Mouse (Mus musculus) splenic B cell, adult 2 months (primary cell): ENCODE results near the gene Gmpr2.

Source experiments
- DNase-seq: peaks from one replicate; pipeline ENCODE4 v3.0.0-alpha.2; 2011; ENCODE audit warnings: low read depth, low spot score
- H3K27me3 ChIP-seq: 2 replicates; pipeline ENCODE4 v1.6.1; 2012; ENCODE audit warnings: mild to moderate bottlenecking, low read length, moderate library complexity, mixed read lengths; ENCODE audit not compliant: control insufficient read depth, poor library complexity, insufficient read depth, severe bottlenecking
- H3K36me3 ChIP-seq: 2 replicates; pipeline ENCODE4 v1.6.1; 2012; ENCODE audit warnings: mild to moderate bottlenecking, low read length, moderate library complexity, mixed read lengths; ENCODE audit not compliant: control insufficient read depth, poor library complexity, insufficient read depth, severe bottlenecking

Gmpr2 gene

DNA sequence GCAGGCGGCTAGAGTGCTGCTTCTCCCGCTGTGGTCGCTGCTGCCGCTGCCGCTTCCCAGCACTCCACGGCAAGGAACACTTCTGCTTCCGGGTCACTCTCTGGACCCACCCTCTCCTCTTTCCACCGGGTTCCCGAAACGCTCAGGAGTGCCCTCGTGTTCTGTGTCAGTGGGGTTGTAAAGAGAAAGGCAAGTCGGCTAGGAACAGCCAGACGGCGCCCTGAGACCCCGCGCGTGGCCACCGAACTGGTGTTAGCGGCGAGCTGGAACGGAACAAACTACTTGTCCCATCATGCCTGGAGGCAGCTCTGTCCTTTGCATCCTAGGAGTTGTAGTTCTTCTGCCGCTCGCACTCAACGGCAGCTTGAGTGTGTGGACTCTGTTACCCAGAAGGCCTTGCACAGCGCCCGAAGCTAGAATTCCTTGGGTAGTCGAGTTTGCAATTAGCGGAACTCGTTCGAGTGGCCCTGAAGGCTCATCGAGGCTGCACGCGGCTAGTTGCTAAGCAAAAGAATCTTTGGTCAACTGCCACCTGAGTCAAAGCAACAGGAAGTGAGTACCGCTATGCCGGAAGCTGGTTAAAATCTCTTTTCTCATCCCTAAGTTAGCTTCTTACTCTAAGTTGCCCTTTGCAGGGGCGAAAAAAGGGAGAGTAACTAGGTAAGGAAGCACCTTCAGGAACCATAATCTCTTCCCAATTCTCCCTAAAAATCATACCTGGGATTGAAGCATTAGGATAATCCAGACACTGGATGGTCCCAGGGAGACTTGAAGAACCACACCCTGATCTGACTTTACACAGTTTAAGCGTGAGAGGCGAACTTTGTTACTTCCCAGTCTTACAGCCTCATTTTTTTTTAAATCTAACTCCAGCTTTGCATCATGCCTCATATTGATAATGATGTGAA, at the start of gene Gmpr2, which contains the start of gene Nedd8:
Gene Gmpr2, plus strand, starts transcription at position 109 of the 908 bp plus-strand sequence.
Gene Nedd8, minus strand, starts transcription at position 292 of the 908 bp plus-strand sequence.
- Histone ChIP-seq H3K27me3 (no peaks in the 10 kb centered on the region), H3K36me3 (no peaks in the 10 kb centered on the region; the same call in 1 of the 2 replicates)
- DNase-seq: peak; percentile 97

DNA sequence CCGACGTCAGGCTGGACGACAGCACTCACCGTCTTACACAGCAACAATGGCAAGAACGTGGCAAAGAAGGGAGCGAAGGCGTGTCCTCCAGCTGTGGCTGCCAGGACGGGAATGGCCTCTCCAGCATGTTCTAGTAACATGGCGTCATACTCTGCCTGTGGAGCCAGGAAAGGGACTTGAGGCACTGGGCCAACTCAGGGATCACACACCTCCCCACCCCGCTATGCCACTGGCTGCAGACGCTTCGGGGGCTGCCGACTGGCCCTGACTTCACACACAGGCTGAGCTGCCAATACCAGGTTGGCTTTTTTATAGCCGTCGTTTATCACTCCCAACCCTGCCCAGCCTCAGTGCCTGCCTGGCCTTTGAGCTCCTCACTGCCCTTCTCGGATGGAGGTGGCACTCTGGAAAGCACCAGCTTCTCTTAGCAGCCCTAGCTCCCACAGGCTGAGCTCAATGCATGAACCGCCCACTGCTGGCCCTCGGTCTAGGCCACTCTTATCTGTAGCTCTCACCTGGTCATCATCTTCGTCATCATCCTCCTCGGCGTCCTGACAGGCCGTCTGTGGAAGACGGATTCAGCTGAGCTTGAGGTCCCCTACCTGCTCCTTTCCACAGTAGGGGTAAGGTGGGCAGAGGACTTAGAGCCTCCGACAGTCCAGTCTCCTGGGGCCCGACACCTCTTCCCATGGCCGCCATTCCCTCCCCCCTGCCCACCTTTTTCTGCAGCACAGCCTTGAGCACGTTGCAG, 43.5 kb upstream of the Gmpr2 start:
- DNase-seq: no peak
- H3K36me3 ChIP-seq: peaks cover 7% of the 10 kb centered on the region
- H3K27me3 ChIP-seq: no peaks in the 10 kb centered on the region

DNA sequence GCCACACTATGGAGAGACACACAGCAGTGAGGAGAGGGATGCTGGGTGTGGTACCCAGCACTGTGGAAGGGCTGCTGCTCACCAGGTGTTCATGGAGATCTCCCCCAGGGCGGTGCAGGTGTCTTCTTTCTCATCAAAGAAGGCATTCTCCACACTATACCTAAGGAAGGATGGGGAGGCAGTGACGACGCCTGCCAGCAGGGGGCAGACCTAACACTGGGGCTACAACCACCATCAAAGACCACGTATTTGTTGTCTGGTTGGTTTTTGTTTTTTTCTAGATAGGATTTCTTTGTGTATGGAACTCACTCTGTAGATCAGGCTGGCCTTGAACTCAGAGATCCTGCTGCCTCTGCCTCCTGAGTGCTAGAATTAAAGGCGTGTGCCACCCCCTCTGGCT, 42.4 kb upstream of the Gmpr2 start:
- H3K36me3 ChIP-seq: peaks cover 7% of the 10 kb centered on the region
- DNase-seq: peak; percentile 82
- no peaks in the 10 kb centered on the region for H3K27me3 ChIP-seq

DNA sequence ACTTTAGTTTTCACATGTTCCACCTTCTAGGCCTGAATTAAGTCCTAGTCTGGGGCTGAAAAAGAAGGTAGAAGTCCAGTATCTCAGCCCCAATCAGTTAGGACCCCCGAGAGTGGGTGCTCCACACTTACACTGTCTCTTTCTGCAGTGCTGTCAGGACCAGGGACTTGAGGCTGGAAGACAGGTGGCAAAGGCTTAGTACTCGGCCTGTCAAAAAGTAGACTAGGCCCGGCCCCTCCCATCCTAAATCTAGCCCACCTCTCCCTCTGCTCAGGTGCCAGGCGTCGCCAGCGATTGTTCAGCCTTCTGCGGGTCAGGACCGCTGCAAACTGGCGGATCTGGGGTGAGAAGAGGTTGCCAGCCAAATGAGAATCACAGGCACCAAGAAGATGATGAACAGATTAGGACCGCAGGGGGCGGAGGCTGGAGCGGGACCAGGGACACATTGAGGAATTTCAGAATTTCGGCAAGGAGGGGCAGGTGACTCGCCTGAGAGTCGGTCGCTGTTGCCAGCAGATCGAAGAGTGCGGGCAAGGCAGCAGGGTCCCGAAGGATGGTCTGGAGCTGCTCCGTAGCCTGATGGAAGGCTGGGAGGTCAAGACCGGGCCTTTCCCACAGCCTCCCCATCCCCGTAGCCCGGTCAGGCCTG, 36.7 kb upstream of the Gmpr2 start:
- Histone ChIP-seq H3K36me3 (peaks cover 4% of the 10 kb centered on the region; the same call in 1 of the 2 replicates), H3K27me3 (no peaks in the 10 kb centered on the region)
- DNase-seq: no peak

DNA sequence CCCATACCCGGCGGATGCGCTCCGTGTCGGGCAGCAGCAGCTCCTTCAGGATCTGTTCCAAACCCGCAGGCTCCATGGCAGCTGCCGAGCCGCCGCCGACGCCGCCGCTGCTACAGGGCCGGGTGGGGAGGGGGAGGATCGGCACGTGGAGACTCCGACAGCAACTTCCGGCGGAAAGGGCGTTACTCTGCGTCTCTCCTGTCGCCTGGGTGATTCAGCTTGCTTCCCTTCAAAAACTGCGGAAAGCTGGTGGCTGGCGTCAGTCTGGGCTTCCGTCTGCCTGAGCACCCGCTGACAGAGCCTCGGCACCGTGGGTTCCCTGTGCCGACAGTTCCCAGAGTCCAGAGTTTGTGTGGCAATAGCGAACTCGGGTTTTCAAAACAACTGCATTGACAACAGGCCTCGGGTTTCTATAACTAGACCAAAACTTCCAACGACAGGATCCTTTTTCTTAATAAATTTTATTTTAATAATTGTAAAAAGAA, 36.2 kb upstream of the Gmpr2 start, which contains the start of gene Ipo4:
Gene Ipo4, minus strand, starts transcription at position 435 of the 485 bp plus-strand sequence.
- Histone ChIP-seq H3K27me3 (no peaks in the 10 kb centered on the region), H3K36me3 (peaks cover 4% of the 10 kb centered on the region; the same call in 1 of the 2 replicates)
- peak; percentile 86 for DNase-seq

DNA sequence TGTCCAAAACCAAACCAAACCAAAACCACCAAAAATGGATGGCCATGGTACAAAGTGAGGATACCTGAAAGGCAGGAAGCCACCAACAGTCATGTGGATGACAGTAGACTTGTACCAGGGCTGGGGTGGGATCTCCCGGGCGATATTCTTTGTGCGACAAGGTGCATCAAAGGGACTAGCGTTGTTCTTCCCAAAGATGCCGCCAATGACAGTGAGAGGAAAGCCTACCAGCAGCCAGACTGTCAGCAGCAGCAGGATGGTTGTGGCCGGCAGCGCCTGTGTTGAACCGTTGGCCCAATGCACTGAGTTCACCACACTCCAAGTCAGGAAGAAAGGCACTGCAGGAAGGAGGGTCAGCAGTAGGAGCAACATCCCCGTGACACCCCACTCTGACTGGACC, 33.9 kb upstream of the Gmpr2 start, which contains the start of gene Gm49378:
Gene Gm49378, minus strand, starts transcription at position 101 of the 400 bp plus-strand sequence.
- H3K27me3 ChIP-seq: no peaks in the 10 kb centered on the region
- DNase-seq: no peak
- H3K36me3 ChIP-seq: peaks cover 8% of the 10 kb centered on the region; the same call in 1 of the 2 replicates

DNA sequence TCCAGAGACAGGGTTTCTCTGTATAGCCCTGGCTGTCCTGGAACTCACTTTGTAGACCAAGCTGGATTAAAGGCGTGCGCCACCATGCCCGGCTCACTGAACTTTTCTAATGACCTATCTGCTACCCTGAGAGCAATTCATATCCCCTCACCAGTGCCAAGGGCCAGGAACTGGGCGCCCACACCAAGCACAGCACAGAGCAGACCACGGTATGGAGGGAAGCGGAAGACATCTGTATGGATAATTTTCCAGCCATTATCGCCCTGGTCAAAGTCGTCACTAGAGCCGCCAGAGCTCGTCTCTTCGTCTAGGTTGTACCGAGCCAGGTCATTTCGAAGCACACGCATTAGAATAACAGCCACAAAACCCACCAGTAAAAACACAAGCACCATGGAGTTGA, 30.9 kb upstream of the Gmpr2 start:
- Histone ChIP-seq H3K27me3 (no peaks in the 10 kb centered on the region), H3K36me3 (peaks cover 8% of the 10 kb centered on the region; the same call in 1 of the 2 replicates)
- DNase-seq: no peak

DNA sequence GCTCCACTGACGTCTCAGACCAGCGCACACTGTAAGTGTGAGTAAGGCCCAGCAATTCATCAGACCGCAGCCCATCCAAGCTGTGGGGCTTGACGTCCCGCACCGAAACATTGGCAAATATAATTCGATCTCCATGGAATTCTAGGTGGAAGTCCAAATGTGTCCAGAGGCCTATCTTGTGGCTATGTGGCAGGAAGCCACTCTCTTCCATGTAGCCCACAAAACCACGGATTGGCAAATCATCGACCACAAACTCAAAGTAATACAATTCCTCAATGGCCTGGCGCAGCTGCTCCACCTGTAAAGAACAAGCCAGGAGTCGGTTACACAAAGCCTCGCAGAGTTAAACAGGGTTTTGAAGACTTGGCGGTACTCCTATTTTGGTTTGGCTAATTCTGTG, 30.4 kb upstream of the Gmpr2 start:
- H3K36me3 ChIP-seq: peaks cover 8% of the 10 kb centered on the region; the same call in 1 of the 2 replicates
- no peaks in the 10 kb centered on the region for H3K27me3 ChIP-seq
- DNase-seq: no peak

DNA sequence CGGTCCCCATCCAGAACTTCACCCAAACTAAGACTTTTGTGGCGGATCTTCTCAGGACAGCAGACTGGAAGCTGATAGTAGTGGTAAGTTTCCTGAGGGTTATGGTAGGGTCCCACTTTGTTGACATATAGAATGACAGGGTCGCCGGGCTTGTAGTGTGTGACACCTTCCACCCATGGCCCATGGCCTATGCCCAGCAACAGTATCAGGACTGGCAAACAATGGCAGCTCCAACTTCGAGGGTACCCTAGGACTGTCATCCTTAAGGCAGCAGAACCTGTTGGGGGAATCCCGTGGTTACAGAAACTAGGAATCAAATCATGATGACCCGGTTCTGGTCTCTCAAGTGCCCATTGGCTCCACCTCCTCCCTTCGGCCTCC, 29.1 kb upstream of the Gmpr2 start:
- no peaks in the 10 kb centered on the region for H3K27me3 ChIP-seq
- H3K36me3 ChIP-seq: peaks cover 8% of the 10 kb centered on the region; the same call in 1 of the 2 replicates
- no peak for DNase-seq

DNA sequence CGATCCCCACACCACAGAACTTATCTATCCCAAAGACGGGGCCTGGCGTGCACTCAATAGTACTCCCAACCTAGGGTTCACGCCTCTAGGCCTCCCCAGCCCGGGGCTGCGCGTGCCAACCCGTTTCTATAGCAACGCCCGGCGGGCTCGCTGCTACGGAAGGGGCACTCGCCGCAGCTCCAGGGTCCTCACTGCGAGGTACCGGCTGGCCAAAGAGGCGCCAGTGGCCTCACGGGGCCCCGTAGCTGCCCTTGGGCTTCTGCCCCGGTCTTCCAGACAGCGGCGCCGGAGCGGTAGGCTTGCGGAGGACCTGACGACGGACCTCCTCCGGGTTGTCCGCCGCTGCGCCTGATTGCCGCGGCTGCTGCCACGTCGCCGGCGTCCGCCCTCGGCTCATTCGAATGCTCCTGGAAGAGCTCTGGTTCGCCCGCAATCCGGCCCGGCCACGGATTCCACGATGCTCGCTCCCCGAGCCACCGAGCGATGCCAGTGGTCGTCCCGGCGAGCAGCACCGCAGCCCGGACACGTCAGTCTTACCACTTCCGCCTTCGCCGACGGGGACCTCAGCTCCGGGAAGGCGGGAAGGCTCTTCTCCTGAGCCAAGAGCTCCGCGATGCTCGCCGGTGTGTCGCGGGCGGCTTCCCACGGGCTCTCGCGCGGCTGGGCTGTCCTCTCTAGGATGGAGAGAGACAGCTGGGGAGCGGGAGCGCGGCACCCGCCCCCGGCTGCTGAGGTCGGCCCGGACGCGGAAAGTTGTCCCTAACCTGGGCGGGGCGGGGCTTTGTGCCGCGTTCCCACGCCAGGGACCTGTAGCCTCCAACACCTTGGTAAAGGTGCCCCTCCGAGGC, 28.5 kb upstream of the Gmpr2 start, which contains the start of gene Tm9sf1:
Gene Tm9sf1, minus strand, starts transcription at position 747 of the 848 bp plus-strand sequence.
- peak; percentile 79 for DNase-seq
- Histone ChIP-seq H3K36me3 (peaks cover 6% of the 10 kb centered on the region; the same call in 1 of the 2 replicates), H3K27me3 (no peaks in the 10 kb centered on the region)

DNA sequence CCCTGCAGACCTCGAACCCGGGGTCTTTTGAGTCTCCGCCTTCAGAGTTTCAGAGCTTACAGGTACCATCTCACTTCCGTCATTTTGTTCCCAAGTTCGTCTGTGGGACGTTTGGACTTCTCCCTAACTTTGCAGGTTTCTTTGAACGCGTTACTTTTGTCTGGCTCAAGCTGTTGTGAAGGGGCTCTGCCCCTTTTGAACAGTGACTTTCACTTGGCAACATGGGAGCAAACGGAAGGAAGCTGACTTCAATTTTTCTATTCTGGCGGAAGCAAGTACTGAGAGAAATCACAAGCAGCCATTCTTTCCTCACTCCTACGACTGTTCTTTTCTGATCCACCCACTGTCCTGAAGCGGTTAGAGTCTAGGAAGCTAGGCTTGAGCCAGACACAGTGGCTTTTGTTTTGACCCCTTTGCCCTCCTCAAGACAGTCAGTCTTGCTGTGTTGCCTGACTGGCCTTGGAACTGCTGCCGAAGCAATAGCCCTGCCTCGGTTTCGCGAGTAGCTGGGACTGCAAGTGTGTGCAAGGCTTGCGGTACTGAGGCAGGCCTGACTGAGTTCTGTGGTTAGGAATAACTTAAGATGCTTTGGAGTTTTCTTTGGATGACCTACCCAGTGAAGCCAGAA, 27.4 kb upstream of the Gmpr2 start:
- DNase-seq: peak; percentile 23
- Histone ChIP-seq H3K27me3 (no peaks in the 10 kb centered on the region), H3K36me3 (peaks cover 4% of the 10 kb centered on the region; the same call in 1 of the 2 replicates)

DNA sequence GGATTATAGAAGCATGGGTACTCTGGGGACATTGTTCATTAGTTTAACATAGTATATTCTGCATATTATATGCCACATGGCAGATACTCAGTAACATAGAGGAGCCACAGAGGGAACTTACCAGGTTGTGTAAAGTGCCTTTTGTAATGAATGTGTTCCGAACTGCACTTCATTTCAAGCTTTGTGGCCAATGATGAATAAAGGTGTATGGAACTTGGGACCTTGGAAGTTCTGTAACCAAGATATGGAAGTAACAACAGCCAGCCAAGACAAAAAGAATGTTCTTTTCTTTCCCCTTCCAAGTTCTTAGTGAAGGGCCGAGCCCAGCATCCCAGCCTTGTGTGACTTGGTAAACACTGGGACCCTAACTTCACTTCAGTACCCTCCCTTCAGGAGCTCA, 21.9 kb upstream of the Gmpr2 start, which contains the start of gene Tssk4:
Gene Tssk4, plus strand, starts transcription at position 301 of the 400 bp plus-strand sequence.
- H3K27me3 ChIP-seq: no peaks in the 10 kb centered on the region
- no peaks in the 10 kb centered on the region for H3K36me3 ChIP-seq
- no peak for DNase-seq

DNA sequence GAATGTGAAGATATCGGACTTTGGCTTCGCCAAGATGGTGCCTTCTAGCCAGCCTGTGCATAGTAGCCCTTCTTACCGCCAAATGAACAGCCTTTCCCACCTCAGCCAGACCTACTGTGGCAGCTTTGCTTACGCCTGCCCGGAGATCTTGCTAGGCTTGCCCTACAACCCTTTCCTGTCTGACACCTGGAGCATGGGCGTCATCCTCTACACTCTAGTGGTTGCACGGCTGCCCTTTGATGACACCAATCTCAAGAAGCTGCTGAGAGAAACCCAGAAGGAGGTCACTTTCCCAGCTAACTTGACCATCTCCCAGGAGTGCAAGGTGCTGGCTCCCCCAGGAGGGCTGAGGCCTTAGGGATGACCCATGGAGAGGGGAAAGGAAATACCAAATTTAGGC, 20.2 kb upstream of the Gmpr2 start:
- DNase-seq: no peak
- Histone ChIP-seq H3K27me3 (no peaks in the 10 kb centered on the region), H3K36me3 (no peaks in the 10 kb centered on the region)
